Mouse (Mus musculus): ENCODE measurements around the gene Nipal4. TPM values are rescaled to one million over a fixed set of nuclear protein-coding genes. Genes with fewer than 3 reads are reported as not detected.

Gene Nipal4
- polyA plus RNA-seq, 1 experiment: 0.57 TPM

- H3K27ac ChIP-seq (ENCODE audit: insufficient read depth, low read length): no peak overlapping the region
- TF ChIP-seq POLR2A (IDR thresholded peaks at IDR 0.05; ENCODE audit: low read depth, low read length): no peak
- TF ChIP-seq CTCF (IDR thresholded peaks at IDR 0.05; ENCODE audit: extremely low read depth, insufficient read depth, insufficient read length, insufficient replicate concordance): no peak
- H3K4me3 ChIP-seq (ENCODE audit: extremely low read depth, insufficient read depth, insufficient read length): no peak overlapping the region
- H3K4me1 ChIP-seq (ENCODE audit: control insufficient read depth, insufficient read depth, insufficient read length): no peaks in the 10 kb centered on the region; the same call in 1 of the 2 replicates
- H3K27me3 ChIP-seq (ENCODE audit: control insufficient read depth, insufficient read depth, low read length): no peaks in the 10 kb centered on the region
- peaks cover 7% of the 10 kb centered on the region; the same call in 1 of the 2 replicates for H3K36me3 ChIP-seq (ENCODE audit: control insufficient read depth, insufficient read depth, low read length)
- WGBS: 74% methylated on average over 8 of the region's 8 CpGs
- no peak for DNase-seq (ENCODE audit: low read depth in 1 of 2, low spot score in 2 of 2)
These were observed 56.0 kb downstream of the Nipal4 start for GRCm38 (mm10) chr11:46110156-46110944.

- Histone ChIP-seq H3K36me3 (ENCODE audit: control insufficient read depth, insufficient read depth, low read length) (peaks cover 7% of the 10 kb centered on the region; the same call in 1 of the 2 replicates), H3K4me1 (ENCODE audit: control insufficient read depth, insufficient read depth, insufficient read length) (no peaks in the 10 kb centered on the region; the same call in 1 of the 2 replicates), H3K27me3 (ENCODE audit: control insufficient read depth, insufficient read depth, low read length) (no peaks in the 10 kb centered on the region), H3K27ac (ENCODE audit: insufficient read depth, low read length) (no peak overlapping the region), H3K4me3 (ENCODE audit: extremely low read depth, insufficient read depth, insufficient read length) (no peak overlapping the region)
- no peak for TF ChIP-seq CTCF (IDR thresholded peaks at IDR 0.05; ENCODE audit: extremely low read depth, insufficient read depth, insufficient read length, insufficient replicate concordance)
- TF ChIP-seq POLR2A (IDR thresholded peaks at IDR 0.05; ENCODE audit: low read depth, low read length): no peak
- WGBS: 91% methylated on average over 5 of the region's 5 CpGs
- no peak for DNase-seq (ENCODE audit: low read depth in 1 of 2, low spot score in 2 of 2)
These were observed 57.1 kb downstream of the Nipal4 start for GRCm38 (mm10) chr11:46109206-46109605.

- Histone ChIP-seq H3K4me3 (ENCODE audit: extremely low read depth, insufficient read depth, insufficient read length) (no peak overlapping the region), H3K27ac (ENCODE audit: insufficient read depth, low read length) (no peak overlapping the region), H3K27me3 (ENCODE audit: control insufficient read depth, insufficient read depth, low read length) (no peaks in the 10 kb centered on the region), H3K4me1 (ENCODE audit: control insufficient read depth, insufficient read depth, insufficient read length) (no peaks in the 10 kb centered on the region; the same call in 1 of the 2 replicates), H3K36me3 (ENCODE audit: control insufficient read depth, insufficient read depth, low read length) (peaks cover 1% of the 10 kb centered on the region; the same call in 1 of the 2 replicates)
- 88% methylated on average over 1 of the region's 1 CpGs for WGBS
- DNase-seq (ENCODE audit: low read depth in 1 of 2, low spot score in 2 of 2): no peak
- TF ChIP-seq POLR2A (IDR thresholded peaks at IDR 0.05; ENCODE audit: low read depth, low read length) (no peak), CTCF (IDR thresholded peaks at IDR 0.05; ENCODE audit: extremely low read depth, insufficient read depth, insufficient read length, insufficient replicate concordance) (no peak)
These were observed 59.3 kb downstream of the Nipal4 start for GRCm38 (mm10) chr11:46107046-46107445.

GRCm38 (mm10) chr11:46102107-46102506 lies 64.2 kb downstream of the Nipal4 start:
- H3K4me1 ChIP-seq (ENCODE audit: control insufficient read depth, insufficient read depth, insufficient read length): no peaks in the 10 kb centered on the region
- TF ChIP-seq POLR2A (IDR thresholded peaks at IDR 0.05; ENCODE audit: low read depth, low read length) (no peak), CTCF (IDR thresholded peaks at IDR 0.05; ENCODE audit: extremely low read depth, insufficient read depth, insufficient read length, insufficient replicate concordance) (no peak)
- peaks cover 13% of the 10 kb centered on the region for H3K36me3 ChIP-seq (ENCODE audit: control insufficient read depth, insufficient read depth, low read length)
- no peak overlapping the region for H3K4me3 ChIP-seq (ENCODE audit: extremely low read depth, insufficient read depth, insufficient read length)
- H3K27me3 ChIP-seq (ENCODE audit: control insufficient read depth, insufficient read depth, low read length): no peaks in the 10 kb centered on the region
- no peak overlapping the region for H3K27ac ChIP-seq (ENCODE audit: insufficient read depth, low read length)
- no peak for DNase-seq (ENCODE audit: low read depth in 1 of 2, low spot score in 2 of 2)
- 80% methylated on average over 5 of the region's 6 CpGs for WGBS

Other genes with a start within 250 kb of the Nipal4 start
- gene Lsm11, start 221.6 kb downstream of the Nipal4 start, polyA plus RNA-seq (2012; rRNA removed): 3.4 and 4.5 TPM in 2 replicates
- gene Thg1l, start 211.0 kb downstream of the Nipal4 start, polyA plus RNA-seq (2012; rRNA removed): 4.4 and 5.5 TPM in 2 replicates
- gene Sox30, start 186.2 kb downstream of the Nipal4 start, polyA plus RNA-seq (2012; rRNA removed): 0.04 and 0.07 TPM in 2 replicates
- gene Gm12166, start 114.2 kb downstream of the Nipal4 start, polyA plus RNA-seq (2012; rRNA removed): 9.4 and 28.6 TPM in 2 replicates
- gene Adam19, start 110.5 kb downstream of the Nipal4 start, polyA plus RNA-seq (2012; rRNA removed): 21.3 and 24.9 TPM in 2 replicates
- not detected in 2 replicates for gene Fndc9, start 69.0 kb upstream of the Nipal4 start, polyA plus RNA-seq (2012; rRNA removed)
- 41.4 and 43.1 TPM in 2 replicates for gene Cyfip2, start 146.4 kb upstream of the Nipal4 start, polyA plus RNA-seq (2012; rRNA removed)
- gene Itk, start 223.0 kb upstream of the Nipal4 start, polyA plus RNA-seq (2012; rRNA removed): 9.8 and 11.5 TPM in 2 replicates
- gene Fam71b, start 230.1 kb upstream of the Nipal4 start, polyA plus RNA-seq (2012; rRNA removed): 0.69 and 1.2 TPM in 2 replicates

Data from spleen, adult 2 months (tissue).